Mouse (Mus musculus) kidney, postnatal 0 days (tissue): ENCODE measurements around the gene Gm4353. TPM values are rescaled to one million over a fixed set of nuclear protein-coding genes. Genes with fewer than 3 reads are reported as not detected.

Experiments used
- ATAC-seq: fragments of 200-750 bp; cut with Nextera tagmentation; replicated peaks from 2 replicates; pipeline ENCODE4 v1.8.0; 2017; ENCODE audit warnings: low read depth, moderate number of reproducible peaks, moderate TSS enrichment, moderate library complexity; ENCODE audit not compliant: low FRiP score
- DNase-seq: peaks from one replicate; pipeline ENCODE4 v3.0.0-alpha.2; 2016; ENCODE audit warnings: low spot score
- H3K27ac ChIP-seq: fragments of 300-500 bp; sonication (generic); 2 replicates; pipeline ENCODE4 v1.5.1; 2014; ENCODE audit warnings: mild to moderate bottlenecking
- H3K27me3 ChIP-seq: fragments of 300-500 bp; sonication (generic); 2 replicates; pipeline ENCODE4 v1.6.1; 2014; ENCODE audit warnings: low read length, mixed read lengths; ENCODE audit not compliant: insufficient read depth
- H3K36me3 ChIP-seq: fragments of 300-500 bp; sonication (generic); 2 replicates; pipeline ENCODE4 v1.6.1; 2014; ENCODE audit warnings: low read length, mixed read lengths; ENCODE audit not compliant: insufficient read depth
- H3K4me1 ChIP-seq: fragments of 300-500 bp; sonication (generic); replicated peaks from 2 replicates; pipeline ENCODE4 v1.6.1; 2014; ENCODE audit warnings: antibody characterized with exemption, low read length, mixed read lengths; ENCODE audit not compliant: insufficient read depth
- H3K4me2 ChIP-seq: fragments of 300-500 bp; sonication (generic); 2 replicates; pipeline ENCODE4 v1.6.1; 2014; ENCODE audit warnings: mild to moderate bottlenecking, low read length, moderate library complexity, mixed read lengths
- H3K4me3 ChIP-seq: fragments of 300-500 bp; sonication (generic); replicated peaks from 2 replicates; pipeline ENCODE4 v1.5.1; 2014; ENCODE audit warnings: low read depth, low read length
- H3K9ac ChIP-seq: fragments of 300-500 bp; sonication (generic); 2 replicates; pipeline ENCODE4 v1.6.1; 2014; ENCODE audit warnings: low read depth, low read length
- H3K9me3 ChIP-seq: fragments of 300-500 bp; sonication (generic); replicated peaks from 2 replicates; pipeline ENCODE4 v1.6.1; 2016; ENCODE audit warnings: low read length, inconsistent platforms, mixed read lengths
- CTCF ChIP-seq: IDR thresholded peaks from 2 replicates; pipeline ENCODE4 v1.5.1; 2016; ENCODE audit warnings: antibody characterized with exemption, low read depth, mild to moderate bottlenecking, moderate library complexity
- WGBS: fragments of 180-500 bp; shearing (Covaris S2); extraction: QIAGEN DNeasy Blood & Tissue Kit; methylation state at CpG from one replicate; pipeline ENCODE4 v1.1.7; 2014; 5-methylcytosine and 5-hydroxymethylcytosine counted together
- polyA plus RNA-seq: library from polyadenylated mRNA; unstranded; fragments of >200 nt; fragmentation: Nextera tagmentation; extraction: Ambion mirVana; gene quantifications from 2 replicates; pipeline ENCODE4 v1.2.1, GENCODE M21; 2015

Gene Gm4353
- polyA plus RNA-seq, 1 experiment from 2014 or later: 0.86 TPM

DNA sequence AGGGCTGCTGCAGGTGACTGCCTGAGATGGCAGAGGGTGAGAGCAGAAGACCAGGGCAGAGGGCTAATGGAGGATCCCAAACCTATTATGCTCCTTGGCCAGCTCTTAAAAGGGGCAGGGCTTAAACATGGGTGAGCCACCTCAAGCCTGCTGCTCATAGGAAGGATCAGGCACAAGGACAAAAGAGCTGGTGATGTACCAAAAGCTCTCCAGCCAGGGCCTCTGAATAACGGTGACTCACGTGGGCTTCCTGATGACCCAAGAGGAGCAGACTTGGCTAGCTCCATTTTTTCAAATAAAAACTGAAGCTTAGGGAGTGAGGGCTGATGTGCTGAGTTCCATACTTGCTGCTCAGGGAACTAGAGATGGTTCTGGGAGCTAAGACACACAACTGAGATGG, 31.6 kb upstream of the Gm4353 start:
- no peaks in the 10 kb centered on the region for H3K27me3 ChIP-seq
- no peaks in the 10 kb centered on the region for H3K36me3 ChIP-seq
- no peaks in the 10 kb centered on the region for H3K4me1 ChIP-seq
- H3K4me2 ChIP-seq: no peak overlapping the region
- DNase-seq: no peak
- no peak overlapping the region for H3K4me3 ChIP-seq
- no peak overlapping the region for H3K9ac ChIP-seq
- WGBS: 72% methylated on average over 2 of the region's 2 CpGs
- H3K9me3 ChIP-seq: no peaks in the 10 kb centered on the region
- no peak for TF ChIP-seq CTCF
- H3K27ac ChIP-seq: no peak overlapping the region
- no peak for ATAC-seq

DNA sequence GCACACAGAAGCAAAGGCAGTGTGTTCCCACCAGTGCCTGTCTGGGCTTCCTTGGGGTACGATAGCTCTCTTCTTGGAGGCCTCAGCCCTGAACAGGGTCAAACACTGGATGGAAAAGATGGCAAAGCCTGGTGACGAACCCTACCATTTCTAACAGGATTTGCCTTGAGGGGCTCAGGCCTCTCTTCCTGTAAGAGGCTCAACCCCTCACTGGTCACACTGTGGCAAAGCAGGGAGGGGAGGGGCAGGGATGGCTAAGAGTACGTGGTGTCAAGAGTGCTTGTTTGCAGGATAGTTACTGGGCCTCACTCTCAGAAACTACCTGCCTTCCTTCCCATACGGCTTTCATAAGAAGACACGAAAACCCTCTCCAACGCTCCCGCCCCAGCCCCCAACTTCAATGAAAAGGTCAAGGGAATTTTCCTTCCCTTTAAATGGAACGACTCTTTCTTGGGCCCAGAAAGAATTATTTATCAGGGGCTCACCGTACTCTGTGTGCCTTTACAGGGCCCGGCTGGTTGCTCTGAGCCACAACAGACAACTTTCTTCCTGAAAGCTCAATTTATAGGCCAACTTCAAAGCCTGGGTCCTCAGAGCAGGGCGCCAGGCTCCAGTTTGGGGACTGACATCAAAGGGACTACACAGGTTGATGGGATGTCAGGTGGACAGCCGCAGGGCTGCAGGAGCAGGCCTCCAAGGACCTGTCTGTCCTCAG, 30.9 kb upstream of the Gm4353 start:
- Histone ChIP-seq H3K4me2 (no peak overlapping the region), H3K9ac (no peak overlapping the region), H3K27ac (no peak overlapping the region), H3K36me3 (no peaks in the 10 kb centered on the region), H3K27me3 (no peaks in the 10 kb centered on the region), H3K4me1 (no peaks in the 10 kb centered on the region), H3K9me3 (no peaks in the 10 kb centered on the region), H3K4me3 (no peak overlapping the region)
- WGBS: 51% methylated on average over 12 of the region's 12 CpGs
- ATAC-seq (no peak), DNase-seq (no peak)
- TF ChIP-seq CTCF: no peak

DNA sequence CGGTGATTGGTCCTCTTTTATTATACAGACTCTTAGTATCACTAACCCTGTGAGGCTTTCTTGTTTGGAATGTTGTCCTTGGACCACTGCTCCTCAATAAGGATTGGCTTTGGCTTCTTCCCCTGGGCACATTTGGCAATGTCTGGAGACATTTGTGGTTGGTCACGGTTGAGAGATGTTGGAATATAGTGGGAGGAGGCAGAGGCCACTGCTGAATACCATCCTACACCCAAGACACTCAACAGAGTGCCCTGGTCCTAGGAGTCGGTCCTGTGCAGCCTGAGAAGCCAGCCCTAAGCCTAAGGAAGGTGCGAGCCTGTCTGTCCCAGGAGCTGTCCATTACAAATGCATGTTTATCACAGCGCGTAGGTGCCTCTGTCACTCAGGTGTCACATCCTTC, 27.1 kb upstream of the Gm4353 start:
- DNase-seq (no peak), ATAC-seq (no peak)
- H3K27me3 ChIP-seq: no peaks in the 10 kb centered on the region
- no peak for TF ChIP-seq CTCF
- 0 out of 2 replicates have a peak, but pooled peaks cover 1% of the 10 kb centered on the region for H3K36me3 ChIP-seq
- H3K4me3 ChIP-seq: no peak overlapping the region
- H3K4me2 ChIP-seq: no peak overlapping the region
- no peak overlapping the region for H3K9ac ChIP-seq
- WGBS: 74% methylated on average over 6 of the region's 6 CpGs
- H3K27ac ChIP-seq: no peak overlapping the region
- no peaks in the 10 kb centered on the region for H3K9me3 ChIP-seq
- no peaks in the 10 kb centered on the region for H3K4me1 ChIP-seq

DNA sequence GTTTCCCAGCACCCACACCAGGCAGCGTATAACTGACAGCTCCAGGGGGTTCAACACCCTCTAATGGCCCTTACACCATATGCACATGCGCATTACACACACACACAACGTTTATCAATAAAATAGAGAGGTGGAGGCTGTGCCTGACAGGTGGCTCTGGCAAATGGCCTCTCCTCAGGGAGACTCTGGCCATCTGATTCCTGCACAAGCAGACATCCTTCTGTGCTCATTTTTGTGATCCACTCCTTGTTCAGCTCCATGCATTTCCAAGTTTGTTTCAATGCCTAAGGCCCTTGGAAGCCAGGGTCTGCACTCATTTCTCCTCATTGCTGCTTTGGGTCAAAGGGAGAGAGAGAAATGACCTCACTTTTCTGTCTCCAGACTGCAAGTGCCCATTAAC, 26.2 kb upstream of the Gm4353 start:
- no peak for TF ChIP-seq CTCF

DNA sequence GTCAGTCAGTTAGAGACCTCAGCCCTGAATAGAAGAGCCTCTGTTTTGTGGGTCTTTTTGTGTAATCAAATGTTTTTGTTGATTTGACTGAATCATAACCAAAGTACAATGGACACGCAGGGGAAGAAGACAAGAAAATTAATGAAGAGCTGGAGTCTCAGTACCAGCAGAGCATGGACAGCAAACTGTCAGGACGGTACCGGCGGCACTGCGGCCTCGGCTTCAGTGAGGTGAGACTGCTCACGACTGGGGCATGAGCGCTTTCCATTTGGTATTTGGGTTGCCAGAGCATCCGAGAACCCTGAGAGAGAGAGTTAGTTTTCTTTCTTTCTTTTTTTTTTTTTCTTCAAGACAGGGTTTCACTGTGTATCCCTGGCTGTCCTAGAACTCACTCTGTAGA, 18.7 kb upstream of the Gm4353 start:
- Histone ChIP-seq H3K9ac (no peak overlapping the region), H3K4me3 (no peak overlapping the region), H3K9me3 (no peaks in the 10 kb centered on the region), H3K4me2 (no peak overlapping the region), H3K27ac (no peak overlapping the region), H3K27me3 (no peaks in the 10 kb centered on the region), H3K36me3 (peaks cover 29% of the 10 kb centered on the region), H3K4me1 (peaks cover 6% of the 10 kb centered on the region; the same call in 1 of the 2 replicates)
- 94% methylated on average over 9 of the region's 9 CpGs for WGBS
- ATAC-seq (no peak), DNase-seq (no peak)
- TF ChIP-seq CTCF: no peak

More for the DNA sequence above, 26.2 kb upstream of the Gm4353 start:
- DNase-seq (no peak), ATAC-seq (no peak)
- Histone ChIP-seq H3K36me3 (0 out of 2 replicates have a peak, but pooled peaks cover 9% of the 10 kb centered on the region), H3K4me3 (no peak overlapping the region), H3K4me2 (no peak overlapping the region), H3K4me1 (no peaks in the 10 kb centered on the region), H3K27me3 (no peaks in the 10 kb centered on the region), H3K27ac (no peak overlapping the region), H3K9ac (no peak overlapping the region), H3K9me3 (no peaks in the 10 kb centered on the region)
- WGBS: 77% methylated on average over 3 of the region's 3 CpGs

DNA sequence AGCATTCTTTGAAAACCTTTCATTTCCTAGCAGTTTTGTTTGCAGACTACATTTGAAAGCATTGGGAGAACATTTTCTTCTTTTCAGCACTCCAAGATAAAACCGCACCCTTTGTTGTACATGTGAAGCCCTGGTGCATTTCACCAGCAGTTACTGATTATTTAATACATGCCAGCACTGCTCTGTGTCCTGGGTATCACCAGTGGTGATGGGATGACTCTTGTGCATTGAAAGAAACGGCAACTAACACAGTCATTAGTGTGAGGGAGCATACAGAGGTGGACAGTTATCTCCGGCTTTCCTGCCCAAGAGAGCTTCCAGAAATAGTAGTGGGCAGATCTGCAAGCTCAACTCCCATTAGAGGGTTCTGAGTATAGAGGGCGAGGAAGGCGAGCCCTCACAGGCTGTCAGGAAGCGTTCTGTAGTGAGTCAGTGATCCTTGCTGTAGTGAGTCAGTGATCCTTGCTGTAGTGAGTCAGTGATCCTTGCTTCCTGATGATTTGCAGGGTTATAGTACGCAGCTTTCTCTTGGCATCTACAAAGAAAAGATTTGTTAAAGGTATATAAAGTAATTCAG, 15.6 kb upstream of the Gm4353 start:
- DNase-seq: peak; percentile 35
- peaks cover 6% of the 10 kb centered on the region; the same call in 1 of the 2 replicates for H3K4me1 ChIP-seq
- 51% methylated on average over 7 of the region's 7 CpGs for WGBS
- no peak overlapping the region for H3K4me3 ChIP-seq
- peaks cover 15% of the 10 kb centered on the region for H3K36me3 ChIP-seq
- H3K9ac ChIP-seq: no peak overlapping the region
- peak overlapping the region; percentile 2; the same call in 1 of the 2 replicates for H3K27ac ChIP-seq
- H3K27me3 ChIP-seq: no peaks in the 10 kb centered on the region
- TF ChIP-seq CTCF: no peak
- H3K9me3 ChIP-seq: no peaks in the 10 kb centered on the region
- no peak overlapping the region for H3K4me2 ChIP-seq
- ATAC-seq: peak; percentile 57
